Mouse (Mus musculus): ENCODE data around the gene Gcdh. TPM values are rescaled to one million over a fixed set of nuclear protein-coding genes. Genes with fewer than 3 reads are reported as not detected.

Gene Gcdh
- total RNA-seq, 2 experiments from 2014 or later = 30.8 to 32.7 TPM

DNA sequence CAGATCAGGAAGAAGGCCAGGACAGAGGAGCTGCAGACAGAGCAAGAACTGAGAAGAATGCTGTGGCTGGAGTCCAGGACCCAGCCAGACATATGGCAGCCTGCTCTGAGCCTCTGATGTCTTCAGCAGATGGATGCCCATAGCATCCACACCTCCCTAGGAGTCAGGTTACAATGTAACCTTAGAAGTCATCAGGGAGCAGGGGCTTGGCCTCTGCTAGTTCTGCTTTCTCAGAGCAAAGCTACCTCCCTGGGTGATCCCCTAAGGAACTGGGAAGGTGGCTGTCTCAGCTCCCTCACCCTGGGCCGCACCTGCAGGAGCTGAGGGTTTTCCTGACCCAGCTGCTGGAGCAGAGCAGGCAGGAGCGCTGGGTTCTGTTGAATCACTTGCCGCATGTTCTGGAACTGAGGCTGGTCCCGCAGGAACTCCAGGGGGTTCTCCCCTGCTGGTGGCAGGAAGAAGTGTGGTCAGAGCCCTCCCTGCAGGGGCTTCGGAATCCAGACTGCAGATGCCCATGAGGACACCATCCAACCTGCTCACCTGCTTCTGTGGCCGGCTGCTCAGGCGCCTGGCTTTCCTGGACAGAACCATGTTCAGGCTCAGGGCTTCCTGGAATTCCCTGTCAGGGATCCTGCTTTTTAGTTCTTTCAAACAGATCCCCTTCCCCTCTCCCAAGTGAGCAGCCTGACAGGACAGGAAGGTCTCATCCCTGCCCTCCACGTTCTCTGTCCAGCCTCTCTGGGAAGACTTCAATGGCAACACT is 56.4 kb downstream of the Gcdh start:
- DNase-seq = no peak
- intact Hi-C loops (cut with DNase I) = no loop called here

Small RNA genes within 50 kb of the gene (microRNA-seq; reads per million reads assigned to microRNA genes)
- gene Gm24197 = 5.1 reads per million, percentile 11 among the genes with 10 or more reads in this experiment
- 8.7 reads per million, percentile 23 among the genes with 10 or more reads in this experiment for gene Mir7069

Other genes with a start within 250 kb of the Gcdh start
- 10 to 100 TPM; 10.2 to 10.7 TPM for gene Ier2, start 231.1 kb downstream of the Gcdh start, total RNA-seq (2021)
- 100 to 1,000 TPM; 110 to 112 TPM for gene Trmt1, start 207.6 kb downstream of the Gcdh start, total RNA-seq (2021)
- 10 to 100 TPM; 68.4 to 72.1 TPM for gene Nacc1, start 206.1 kb downstream of the Gcdh start, total RNA-seq (2021)
- gene Lyl1, start 192.5 kb downstream of the Gcdh start, total RNA-seq (2021) = 1 to 10 TPM; 3.0 to 3.3 TPM
- not detected for gene G430095P16Rik, start 170.9 kb downstream of the Gcdh start, total RNA-seq (2021)
- gene Nfix, start 93.6 kb downstream of the Gcdh start, total RNA-seq (2021) = 100 to 1,000 TPM; 674 to 782 TPM
- 1 to 10 TPM; 4.9 to 5.5 TPM for gene Dand5, start 71.1 kb downstream of the Gcdh start, total RNA-seq (2021)
- 10 to 100 TPM; 18.4 to 18.9 TPM for gene Gadd45gip1, start 62.4 kb downstream of the Gcdh start, total RNA-seq (2021)
- 10 to 100 TPM; 44.1 to 49.7 TPM for gene Rad23a, start 53.3 kb downstream of the Gcdh start, total RNA-seq (2021)
- gene Calr, start 47.0 kb downstream of the Gcdh start, total RNA-seq (2021) = 100 to 1,000 TPM; 528 to 548 TPM
- gene Farsa, start 36.9 kb downstream of the Gcdh start, total RNA-seq (2021) = 10 to 100 TPM; 86.2 to 90.4 TPM
- gene Syce2, start 21.8 kb downstream of the Gcdh start, total RNA-seq (2021) = 10 to 100 TPM; 42.0 to 42.4 TPM
- under 1 TPM in 1 of 2 experiments, not detected in 1; 0.24 TPM for gene Klf1, start 8.0 kb upstream of the Gcdh start, total RNA-seq (2021)
- 1 to 10 TPM; 2.8 to 4.1 TPM for gene Dnase2a, start 14.6 kb upstream of the Gcdh start, total RNA-seq (2021)
- gene Mast1, start 43.4 kb upstream of the Gcdh start, total RNA-seq (2021) = 100 to 1,000 TPM; 195 to 210 TPM
- 1 to 10 TPM; 6.7 to 8.3 TPM for gene Rtbdn, start 53.1 kb upstream of the Gcdh start, total RNA-seq (2021)
- not detected for gene Gm49661, start 75.5 kb upstream of the Gcdh start, total RNA-seq (2021)
- 100 to 1,000 TPM; 665 to 681 TPM for gene Prdx2, start 75.7 kb upstream of the Gcdh start, total RNA-seq (2021)
- gene Rnaseh2a, start 75.8 kb upstream of the Gcdh start, total RNA-seq (2021) = 10 to 100 TPM; 41.1 to 42.1 TPM
- gene Junb, start 84.8 kb upstream of the Gcdh start, total RNA-seq (2021) = 10 to 100 TPM; 12.5 to 13.5 TPM
- gene Hook2, start 96.7 kb upstream of the Gcdh start, total RNA-seq (2021) = 10 to 100 TPM; 28.3 to 32.5 TPM
- not detected for gene Best2, start 120.6 kb upstream of the Gcdh start, total RNA-seq (2021)
- gene Asna1, start 131.4 kb upstream of the Gcdh start, total RNA-seq (2021) = 100 to 1,000 TPM; 106 to 107 TPM
- gene Trir, start 132.9 kb upstream of the Gcdh start, total RNA-seq (2021) = 100 to 1,000 TPM; 158 to 163 TPM
- gene Tnpo2, start 143.0 kb upstream of the Gcdh start, total RNA-seq (2021) = 100 to 1,000 TPM; 163 to 179 TPM
- 10 to 100 TPM; 79.0 to 80.0 TPM for gene Fbxw9, start 166.1 kb upstream of the Gcdh start, total RNA-seq (2021)
- gene Gm5741, start 174.1 kb upstream of the Gcdh start, total RNA-seq (2021) = not detected
- gene Dhps, start 177.8 kb upstream of the Gcdh start, total RNA-seq (2021) = 10 to 100 TPM; 79.9 to 82.3 TPM
- 10 to 100 TPM; 60.9 to 61.2 TPM for gene Wdr83os, start 186.8 kb upstream of the Gcdh start, total RNA-seq (2021)
- 10 to 100 TPM; 21.4 to 21.7 TPM for gene Wdr83, start 187.4 kb upstream of the Gcdh start, total RNA-seq (2021)
- gene Man2b1, start 189.3 kb upstream of the Gcdh start, total RNA-seq (2021) = 10 to 100 TPM; 25.2 to 26.5 TPM
- gene Zfp791, start 229.2 kb upstream of the Gcdh start, total RNA-seq (2021) = 1 to 10 TPM; 6.5 to 6.8 TPM

Data from left cerebral cortex, postnatal 4 days (tissue).